Mouse (Mus musculus): ENCODE measurements around the gene Dact3.

GRCm38 (mm10) chr7:16916342-16917265 is 41.5 kb downstream of the Dact3 start:
- no peak for TF ChIP-seq POLR2A (IDR thresholded peaks at IDR 0.05; ENCODE audit: control insufficient read depth, extremely low read depth, insufficient read depth, low read length, poor library complexity)
- no peak for TF ChIP-seq CTCF (IDR thresholded peaks at IDR 0.05; ENCODE audit: borderline replicate concordance, control insufficient read depth, extremely low read depth, insufficient read depth, low read length, poor library complexity)

Data from thymus, adult 2 months (tissue).